Mouse (Mus musculus): ENCODE data around the gene Kif1a. TPM values are rescaled to one million over a fixed set of nuclear protein-coding genes. Genes with fewer than 3 reads are reported as not detected.

Gene Kif1a
- polyA plus RNA-seq, 1 experiment from 2014 or later, result 11.6 TPM

- Histone ChIP-seq H3K27ac (replicated peaks in 1 of 2; ENCODE audit: control insufficient read depth in 1 of 2, insufficient read depth in 1 of 2, low read depth in 2 of 2, low read length in 2 of 2) (no peak overlapping the region), H3K4me1 (ENCODE audit: control insufficient read depth in 2 of 2, insufficient read depth in 2 of 2, low read length in 2 of 2) (no peaks in the 10 kb centered on the region), H3K36me3 (ENCODE audit: control insufficient read depth, insufficient read depth, low read length) (no peaks in the 10 kb centered on the region), H3K4me2 (ENCODE audit: low read length) (no peak overlapping the region), H3K4me3 (ENCODE audit: control insufficient read depth in 1 of 2, insufficient read depth in 1 of 2, low read depth in 1 of 2, low read length in 2 of 2) (no peak overlapping the region), H3K9ac (ENCODE audit: low read length) (no peak overlapping the region), H3K27me3 (ENCODE audit: control insufficient read depth, insufficient read depth, low read length) (no peaks in the 10 kb centered on the region), H3K9me3 (ENCODE audit: control insufficient read depth, low read length) (no peaks in the 10 kb centered on the region)
- ATAC-seq (ENCODE audit: insufficient number of reproducible peaks, insufficient read depth, low FRiP score, low read depth), result peak; percentile 21; the same call in 1 of the 2 replicates
- WGBS, result 43% methylated on average over 2 of the region's 2 CpGs
Observed at GRCm38 (mm10) chr1:92992880-92993279, 108.9 kb downstream of the Kif1a start.

GRCm38 (mm10) chr1:92992214-92992855, 109.4 kb downstream of the Kif1a start:
- no peak for ATAC-seq (ENCODE audit: insufficient number of reproducible peaks, insufficient read depth, low FRiP score, low read depth)
- H3K4me1 ChIP-seq (ENCODE audit: control insufficient read depth in 2 of 2, insufficient read depth in 2 of 2, low read length in 2 of 2), result no peaks in the 10 kb centered on the region

GRCm38 (mm10) chr1:92989891-92990290, 111.9 kb downstream of the Kif1a start:
- Histone ChIP-seq H3K27ac (replicated peaks in 1 of 2; ENCODE audit: control insufficient read depth in 1 of 2, insufficient read depth in 1 of 2, low read depth in 2 of 2, low read length in 2 of 2) (no peak overlapping the region), H3K27me3 (ENCODE audit: control insufficient read depth, insufficient read depth, low read length) (no peaks in the 10 kb centered on the region), H3K4me3 (ENCODE audit: control insufficient read depth in 1 of 2, insufficient read depth in 1 of 2, low read depth in 1 of 2, low read length in 2 of 2) (no peak overlapping the region), H3K4me1 (ENCODE audit: control insufficient read depth in 2 of 2, insufficient read depth in 2 of 2, low read length in 2 of 2) (no peaks in the 10 kb centered on the region), H3K36me3 (ENCODE audit: control insufficient read depth, insufficient read depth, low read length) (no peaks in the 10 kb centered on the region), H3K9me3 (ENCODE audit: control insufficient read depth, low read length) (no peaks in the 10 kb centered on the region), H3K4me2 (ENCODE audit: low read length) (no peak overlapping the region), H3K9ac (ENCODE audit: low read length) (no peak overlapping the region)
- no peak for ATAC-seq (ENCODE audit: insufficient number of reproducible peaks, insufficient read depth, low FRiP score, low read depth)
- WGBS, result 54% methylated on average over 4 of the region's 4 CpGs

More at GRCm38 (mm10) chr1:92992214-92992855, 109.4 kb downstream of the Kif1a start:
- WGBS, result 81% methylated on average over 6 of the region's 6 CpGs
- no peaks in the 10 kb centered on the region for H3K27me3 ChIP-seq (ENCODE audit: control insufficient read depth, insufficient read depth, low read length)
- H3K4me2 ChIP-seq (ENCODE audit: low read length), result no peak overlapping the region
- no peak overlapping the region for H3K27ac ChIP-seq (replicated peaks in 1 of 2; ENCODE audit: control insufficient read depth in 1 of 2, insufficient read depth in 1 of 2, low read depth in 2 of 2, low read length in 2 of 2)
- H3K9ac ChIP-seq (ENCODE audit: low read length), result no peak overlapping the region
- no peak overlapping the region for H3K4me3 ChIP-seq (ENCODE audit: control insufficient read depth in 1 of 2, insufficient read depth in 1 of 2, low read depth in 1 of 2, low read length in 2 of 2)
- no peaks in the 10 kb centered on the region for H3K9me3 ChIP-seq (ENCODE audit: control insufficient read depth, low read length)
- no peaks in the 10 kb centered on the region for H3K36me3 ChIP-seq (ENCODE audit: control insufficient read depth, insufficient read depth, low read length)

- WGBS, result 69% methylated on average over 4 of the region's 4 CpGs
- H3K4me2 ChIP-seq (ENCODE audit: low read length), result no peak overlapping the region
- no peaks in the 10 kb centered on the region for H3K9me3 ChIP-seq (ENCODE audit: control insufficient read depth, low read length)
- ATAC-seq (ENCODE audit: insufficient number of reproducible peaks, insufficient read depth, low FRiP score, low read depth), result no peak
- H3K27me3 ChIP-seq (ENCODE audit: control insufficient read depth, insufficient read depth, low read length), result no peaks in the 10 kb centered on the region
- no peak overlapping the region for H3K9ac ChIP-seq (ENCODE audit: low read length)
- H3K36me3 ChIP-seq (ENCODE audit: control insufficient read depth, insufficient read depth, low read length), result no peaks in the 10 kb centered on the region
- no peak overlapping the region for H3K4me3 ChIP-seq (ENCODE audit: control insufficient read depth in 1 of 2, insufficient read depth in 1 of 2, low read depth in 1 of 2, low read length in 2 of 2)
- no peak overlapping the region for H3K27ac ChIP-seq (replicated peaks in 1 of 2; ENCODE audit: control insufficient read depth in 1 of 2, insufficient read depth in 1 of 2, low read depth in 2 of 2, low read length in 2 of 2)
- H3K4me1 ChIP-seq (ENCODE audit: control insufficient read depth in 2 of 2, insufficient read depth in 2 of 2, low read length in 2 of 2), result no peaks in the 10 kb centered on the region
Observed at GRCm38 (mm10) chr1:92988894-92989293, 112.9 kb downstream of the Kif1a start.

- ATAC-seq (ENCODE audit: insufficient number of reproducible peaks, insufficient read depth, low FRiP score, low read depth), result no peak
- Histone ChIP-seq H3K4me1 (ENCODE audit: control insufficient read depth in 2 of 2, insufficient read depth in 2 of 2, low read length in 2 of 2) (0 out of 4 replicates have a peak, but pooled peaks cover 0 to 4% of the 10 kb centered on the region in 2 experiments), H3K9ac (ENCODE audit: low read length) (no peak overlapping the region), H3K9me3 (ENCODE audit: control insufficient read depth, low read length) (no peaks in the 10 kb centered on the region), H3K36me3 (ENCODE audit: control insufficient read depth, insufficient read depth, low read length) (no peaks in the 10 kb centered on the region), H3K27me3 (ENCODE audit: control insufficient read depth, insufficient read depth, low read length) (no peaks in the 10 kb centered on the region), H3K27ac (replicated peaks in 1 of 2; ENCODE audit: control insufficient read depth in 1 of 2, insufficient read depth in 1 of 2, low read depth in 2 of 2, low read length in 2 of 2) (no peak overlapping the region), H3K4me3 (ENCODE audit: control insufficient read depth in 1 of 2, insufficient read depth in 1 of 2, low read depth in 1 of 2, low read length in 2 of 2) (no peak overlapping the region), H3K4me2 (ENCODE audit: low read length) (no peak overlapping the region)
- 78% methylated on average over 5 of the region's 5 CpGs for WGBS
Observed at GRCm38 (mm10) chr1:92984999-92985398, 116.8 kb downstream of the Kif1a start.

- no peaks in the 10 kb centered on the region for H3K27me3 ChIP-seq (ENCODE audit: control insufficient read depth, insufficient read depth, low read length)
- H3K4me1 ChIP-seq (ENCODE audit: control insufficient read depth in 2 of 2, insufficient read depth in 2 of 2, low read length in 2 of 2), result peaks cover 12 to 18% of the 10 kb centered on the region in 2 experiments
- ATAC-seq (ENCODE audit: insufficient number of reproducible peaks, insufficient read depth, low FRiP score, low read depth), result no peak
- 92% methylated on average over 17 of the region's 17 CpGs for WGBS
- H3K9ac ChIP-seq (ENCODE audit: low read length), result no peak overlapping the region
- no peak overlapping the region for H3K4me2 ChIP-seq (ENCODE audit: low read length)
- H3K36me3 ChIP-seq (ENCODE audit: control insufficient read depth, insufficient read depth, low read length), result no peaks in the 10 kb centered on the region
- H3K27ac ChIP-seq (replicated peaks in 1 of 2; ENCODE audit: control insufficient read depth in 1 of 2, insufficient read depth in 1 of 2, low read depth in 2 of 2, low read length in 2 of 2), result no peak overlapping the region
- H3K9me3 ChIP-seq (ENCODE audit: control insufficient read depth, low read length), result no peaks in the 10 kb centered on the region
- no peak overlapping the region for H3K4me3 ChIP-seq (ENCODE audit: control insufficient read depth in 1 of 2, insufficient read depth in 1 of 2, low read depth in 1 of 2, low read length in 2 of 2)
Observed at GRCm38 (mm10) chr1:92982931-92983605, 118.7 kb downstream of the Kif1a start.

- Histone ChIP-seq H3K36me3 (ENCODE audit: control insufficient read depth, insufficient read depth, low read length) (no peaks in the 10 kb centered on the region), H3K9ac (ENCODE audit: low read length) (no peak overlapping the region), H3K9me3 (ENCODE audit: control insufficient read depth, low read length) (no peaks in the 10 kb centered on the region), H3K27me3 (ENCODE audit: control insufficient read depth, insufficient read depth, low read length) (no peaks in the 10 kb centered on the region), H3K27ac (replicated peaks in 1 of 2; ENCODE audit: control insufficient read depth in 1 of 2, insufficient read depth in 1 of 2, low read depth in 2 of 2, low read length in 2 of 2) (no peak overlapping the region), H3K4me2 (ENCODE audit: low read length) (no peak overlapping the region), H3K4me1 (ENCODE audit: control insufficient read depth in 2 of 2, insufficient read depth in 2 of 2, low read length in 2 of 2) (peaks cover 16 to 23% of the 10 kb centered on the region in 2 experiments), H3K4me3 (ENCODE audit: control insufficient read depth in 1 of 2, insufficient read depth in 1 of 2, low read depth in 1 of 2, low read length in 2 of 2) (no peak overlapping the region)
- no peak for ATAC-seq (ENCODE audit: insufficient number of reproducible peaks, insufficient read depth, low FRiP score, low read depth)
- 66% methylated on average over 7 of the region's 7 CpGs for WGBS
Observed at GRCm38 (mm10) chr1:92981056-92981845, 120.5 kb downstream of the Kif1a start.
